Mouse (Mus musculus) lung, embryonic 16.5 days (tissue): ENCODE data around the gene Nfkb1. TPM values are rescaled to one million over a fixed set of nuclear protein-coding genes. Genes with fewer than 3 reads are reported as not detected.
A peak's percentile ranks its signal among the peaks of the same experiment; 100 is the strongest.

ENCODE experiments used
- ATAC-seq: fragments of 200-750 bp; cut with Nextera tagmentation; 2 replicates; pipeline ENCODE4 v1.8.0; 2017; ENCODE audit warnings: low read depth, mild to moderate bottlenecking, moderate library complexity
- H3K27ac ChIP-seq: fragments of 300-500 bp; sonication (generic); 2 replicates; pipeline ENCODE4 v1.5.1; 2014; ENCODE audit warnings: mild to moderate bottlenecking, control low read depth, low read length
- H3K27me3 ChIP-seq: fragments of 300-500 bp; sonication (generic); 2 replicates; pipeline ENCODE4 v1.6.1; 2014; ENCODE audit warnings: low read depth, low read length, mixed read lengths; ENCODE audit not compliant: control insufficient read depth, insufficient read depth
- H3K36me3 ChIP-seq: fragments of 300-500 bp; sonication (generic); 2 replicates; pipeline ENCODE4 v1.6.1; 2014; ENCODE audit warnings: low read length; ENCODE audit not compliant: control insufficient read depth, insufficient read depth
- H3K4me1 ChIP-seq: fragments of 300-500 bp; sonication (generic); replicated peaks from 2 replicates; pipeline ENCODE4 v1.6.1; 2014; ENCODE audit warnings: low read length, mixed read lengths; ENCODE audit not compliant: control insufficient read depth, insufficient read depth
- H3K4me2 ChIP-seq: fragments of 300-500 bp; sonication (generic); 2 replicates; pipeline ENCODE4 v1.6.1; 2014; ENCODE audit warnings: low read depth, low read length, control low read depth
- H3K4me3 ChIP-seq: fragments of 300-500 bp; sonication (generic); 2 replicates; pipeline ENCODE4 v1.5.1; 2014; ENCODE audit warnings: mild to moderate bottlenecking, low read length, control low read depth
- H3K9ac ChIP-seq: fragments of 300-500 bp; sonication (generic); 2 replicates; pipeline ENCODE4 v1.6.1; 2014; ENCODE audit warnings: low read length, control low read depth
- H3K9me3 ChIP-seq: fragments of 300-500 bp; sonication (generic); 2 replicates; pipeline ENCODE4 v1.6.1; 2016; ENCODE audit warnings: low read length; ENCODE audit not compliant: control insufficient read depth
- WGBS: fragments of 180-500 bp; shearing (Covaris S2); extraction: QIAGEN DNeasy Blood & Tissue Kit; methylation state at CpG from one replicate; pipeline ENCODE4 v1.1.7; 2014; 5-methylcytosine and 5-hydroxymethylcytosine counted together
- polyA plus RNA-seq: library from polyadenylated mRNA; unstranded; fragments of >200 nt; fragmentation: Nextera tagmentation; extraction: Ambion mirVana; gene quantifications from 2 replicates; pipeline ENCODE4 v1.2.1, GENCODE M21; 2015

Gene Nfkb1
- polyA plus RNA-seq, 1 experiment from 2014 or later, result 26.8 TPM

GRCm38 (mm10) chr3:135594238-135594917, 97.0 kb downstream of the Nfkb1 start:
- no peak overlapping the region for H3K9ac ChIP-seq
- 0 out of 2 replicates have a peak overlapping the region, but pooled peaks have one; percentile 12 for H3K4me2 ChIP-seq
- peaks cover 21% of the 10 kb centered on the region for H3K36me3 ChIP-seq
- H3K4me3 ChIP-seq, result no peak overlapping the region
- peaks cover 21% of the 10 kb centered on the region for H3K4me1 ChIP-seq
- peak overlapping the region; percentile 68 for H3K27ac ChIP-seq
- no peaks in the 10 kb centered on the region for H3K27me3 ChIP-seq
- H3K9me3 ChIP-seq, result no peaks in the 10 kb centered on the region
- 48% methylated on average over 21 of the region's 21 CpGs for WGBS
- ATAC-seq, result peak; percentile 72

GRCm38 (mm10) chr3:135592011-135592410, 99.3 kb downstream of the Nfkb1 start:
- WGBS, result 69% methylated on average over 4 of the region's 4 CpGs
- Histone ChIP-seq H3K4me3 (no peak overlapping the region), H3K9ac (no peak overlapping the region), H3K27ac (no peak overlapping the region; the same call in 1 of the 2 replicates), H3K36me3 (peaks cover 34% of the 10 kb centered on the region), H3K9me3 (no peaks in the 10 kb centered on the region), H3K4me1 (peaks cover 21% of the 10 kb centered on the region), H3K4me2 (no peak overlapping the region), H3K27me3 (no peaks in the 10 kb centered on the region)
- ATAC-seq, result no peak

DNA sequence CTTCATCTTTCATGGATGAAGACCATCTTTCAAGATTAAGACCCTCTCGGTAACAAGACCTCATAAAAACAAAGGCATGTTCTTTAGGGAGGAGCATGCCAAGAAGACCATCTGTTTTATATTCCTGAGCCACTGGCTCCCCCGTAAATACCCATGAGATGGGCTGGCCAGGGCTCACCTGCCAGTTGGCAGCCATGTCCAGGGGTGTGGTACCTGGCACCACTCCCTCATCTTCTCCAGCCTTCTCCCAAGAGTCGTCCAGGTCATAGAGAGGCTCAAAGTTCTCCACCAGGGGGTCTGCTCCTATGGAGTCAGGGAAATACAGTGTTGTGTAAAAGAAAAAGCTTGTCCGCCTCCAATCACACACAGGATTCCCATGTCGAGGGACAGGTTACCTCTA, 100.0 kb downstream of the Nfkb1 start:
- H3K4me3 ChIP-seq, result no peak overlapping the region
- H3K36me3 ChIP-seq, result peaks cover 40% of the 10 kb centered on the region
- H3K4me1 ChIP-seq, result peaks cover 17% of the 10 kb centered on the region
- ATAC-seq, result no peak
- no peak overlapping the region for H3K9ac ChIP-seq
- no peak overlapping the region for H3K4me2 ChIP-seq
- no peaks in the 10 kb centered on the region for H3K9me3 ChIP-seq
- no peak overlapping the region for H3K27ac ChIP-seq
- H3K27me3 ChIP-seq, result no peaks in the 10 kb centered on the region
- WGBS, result 64% methylated on average over 5 of the region's 5 CpGs

GRCm38 (mm10) chr3:135590471-135590870, 100.9 kb downstream of the Nfkb1 start:
- H3K36me3 ChIP-seq, result peaks cover 45% of the 10 kb centered on the region
- 59% methylated on average over 4 of the region's 4 CpGs for WGBS
- no peak for ATAC-seq

GRCm38 (mm10) chr3:135586471-135586880, 104.9 kb downstream of the Nfkb1 start:
- H3K9me3 ChIP-seq, result no peaks in the 10 kb centered on the region
- no peaks in the 10 kb centered on the region for H3K27me3 ChIP-seq
- H3K9ac ChIP-seq, result no peak overlapping the region
- peaks cover 47% of the 10 kb centered on the region for H3K36me3 ChIP-seq
- 78% methylated on average over 4 of the region's 4 CpGs for WGBS
- H3K27ac ChIP-seq, result no peak overlapping the region
- no peak overlapping the region for H3K4me3 ChIP-seq
- H3K4me2 ChIP-seq, result no peak overlapping the region
- H3K4me1 ChIP-seq, result 0 out of 2 replicates have a peak, but pooled peaks cover 1% of the 10 kb centered on the region
- no peak for ATAC-seq

More at GRCm38 (mm10) chr3:135590471-135590870, 100.9 kb downstream of the Nfkb1 start:
- no peak overlapping the region for H3K4me2 ChIP-seq
- no peak overlapping the region for H3K9ac ChIP-seq
- peaks cover 13% of the 10 kb centered on the region for H3K4me1 ChIP-seq
- H3K4me3 ChIP-seq, result no peak overlapping the region
- no peaks in the 10 kb centered on the region for H3K27me3 ChIP-seq
- H3K27ac ChIP-seq, result no peak overlapping the region
- no peaks in the 10 kb centered on the region for H3K9me3 ChIP-seq

DNA sequence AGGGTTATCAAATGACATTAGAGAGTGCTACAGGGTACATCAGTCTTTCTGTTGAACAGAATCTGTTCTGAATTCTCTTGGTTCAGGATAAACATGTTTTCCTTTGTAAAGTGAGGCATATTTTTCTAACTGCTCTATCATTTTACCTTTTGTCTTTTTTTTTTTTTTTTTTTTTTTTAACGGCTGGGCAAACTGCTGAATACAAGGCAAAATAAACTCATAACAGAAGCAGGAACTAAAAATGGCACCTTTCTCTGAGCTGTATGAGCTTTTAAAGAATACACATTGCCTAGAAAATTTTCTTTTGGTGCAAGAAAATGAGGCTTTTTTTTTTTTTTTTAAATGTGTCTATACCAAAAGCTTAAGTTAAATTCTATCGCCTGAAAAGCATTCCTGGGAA, 105.3 kb downstream of the Nfkb1 start:
- Histone ChIP-seq H3K27ac (no peak overlapping the region), H3K36me3 (peaks cover 44% of the 10 kb centered on the region)
- whole genome bisulfite sequencing, result 78% methylated on average over 2 of the region's 2 CpGs

GRCm38 (mm10) chr3:135585482-135585881, 105.9 kb downstream of the Nfkb1 start:
- 57% methylated on average over 6 of the region's 6 CpGs for WGBS
- ATAC-seq, result no peak
- Histone ChIP-seq H3K9me3 (no peaks in the 10 kb centered on the region), H3K4me3 (no peak overlapping the region), H3K27me3 (no peaks in the 10 kb centered on the region), H3K4me1 (peaks cover 4% of the 10 kb centered on the region), H3K9ac (no peak overlapping the region), H3K36me3 (peaks cover 43% of the 10 kb centered on the region), H3K4me2 (no peak overlapping the region), H3K27ac (no peak overlapping the region)

More for the DNA sequence above, 105.3 kb downstream of the Nfkb1 start:
- ATAC-seq, result no peak
- no peak overlapping the region for H3K4me3 ChIP-seq
- H3K4me2 ChIP-seq, result no peak overlapping the region
- no peaks in the 10 kb centered on the region for H3K27me3 ChIP-seq
- no peaks in the 10 kb centered on the region for H3K9me3 ChIP-seq
- H3K9ac ChIP-seq, result no peak overlapping the region
- 0 out of 2 replicates have a peak, but pooled peaks cover 3% of the 10 kb centered on the region for H3K4me1 ChIP-seq

DNA sequence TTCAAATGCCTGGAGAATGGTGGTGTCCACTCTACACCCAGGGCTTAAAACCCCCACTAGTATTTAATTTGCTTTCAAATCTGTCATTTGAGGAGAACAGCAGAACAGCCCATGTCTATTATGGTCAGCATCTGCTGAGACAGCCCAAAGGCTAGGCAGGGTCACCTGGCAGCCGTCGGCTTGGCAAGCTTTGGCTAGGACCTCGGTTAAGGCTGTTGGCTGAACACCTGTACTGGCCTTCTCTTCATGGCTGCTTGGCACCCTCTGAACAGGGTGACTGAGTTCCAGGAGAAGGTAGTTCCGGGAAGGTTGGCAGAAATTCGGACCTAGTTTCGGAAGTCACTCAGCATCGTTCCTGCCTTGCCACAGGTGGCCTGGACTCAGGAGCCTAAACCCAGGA, 109.1 kb downstream of the Nfkb1 start:
- Histone ChIP-seq H3K4me3 (no peak overlapping the region), H3K9me3 (no peaks in the 10 kb centered on the region), H3K36me3 (peaks cover 24% of the 10 kb centered on the region), H3K27me3 (no peaks in the 10 kb centered on the region), H3K4me2 (no peak overlapping the region), H3K27ac (no peak overlapping the region), H3K4me1 (peaks cover 13% of the 10 kb centered on the region), H3K9ac (no peak overlapping the region)
- WGBS, result 85% methylated on average over 7 of the region's 7 CpGs
- ATAC-seq, result no peak

GRCm38 (mm10) chr3:135581606-135582117, 109.7 kb downstream of the Nfkb1 start:
- H3K9me3 ChIP-seq, result no peaks in the 10 kb centered on the region
- peak; percentile 76 for ATAC-seq
- no peak overlapping the region for H3K4me2 ChIP-seq
- WGBS, result 30% methylated on average over 10 of the region's 10 CpGs
- H3K27ac ChIP-seq, result no peak overlapping the region
- no peak overlapping the region for H3K4me3 ChIP-seq
- peaks cover 18% of the 10 kb centered on the region for H3K36me3 ChIP-seq
- H3K4me1 ChIP-seq, result peaks cover 13% of the 10 kb centered on the region
- H3K9ac ChIP-seq, result no peak overlapping the region
- H3K27me3 ChIP-seq, result no peaks in the 10 kb centered on the region
